Mouse (Mus musculus): ENCODE data around the gene Jph2.
"Not testable (repeated sequence)": the region's sequence is repeated elsewhere in the genome, so short reads cannot be mapped to it uniquely, and the experiment has no call there.

Jph2 gene

DNA sequence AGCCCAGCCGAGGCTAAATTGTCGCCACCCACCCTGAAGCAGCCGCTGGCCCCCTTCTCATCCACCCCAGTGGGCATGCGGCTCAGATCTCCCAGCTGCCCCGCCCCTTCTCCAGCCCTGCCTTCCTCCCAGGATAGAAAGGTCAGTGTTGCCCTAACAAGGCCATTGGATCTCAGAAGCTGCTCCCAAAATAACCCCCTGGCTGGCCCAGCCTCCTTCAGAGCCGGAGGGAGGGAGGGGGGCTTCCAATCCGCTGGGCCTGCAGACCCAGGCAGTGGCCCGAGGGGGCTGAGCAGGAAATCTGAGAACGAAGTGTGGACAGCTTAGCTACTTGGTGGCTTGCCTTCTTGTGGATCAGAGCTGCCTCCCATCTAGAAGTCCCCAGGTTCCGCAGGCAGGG is at the start of gene Jph2:
Gene Jph2 (minus strand): TSS at position 89 of the 400 bp plus-strand sequence.
- no peak for DNase-seq

DNA sequence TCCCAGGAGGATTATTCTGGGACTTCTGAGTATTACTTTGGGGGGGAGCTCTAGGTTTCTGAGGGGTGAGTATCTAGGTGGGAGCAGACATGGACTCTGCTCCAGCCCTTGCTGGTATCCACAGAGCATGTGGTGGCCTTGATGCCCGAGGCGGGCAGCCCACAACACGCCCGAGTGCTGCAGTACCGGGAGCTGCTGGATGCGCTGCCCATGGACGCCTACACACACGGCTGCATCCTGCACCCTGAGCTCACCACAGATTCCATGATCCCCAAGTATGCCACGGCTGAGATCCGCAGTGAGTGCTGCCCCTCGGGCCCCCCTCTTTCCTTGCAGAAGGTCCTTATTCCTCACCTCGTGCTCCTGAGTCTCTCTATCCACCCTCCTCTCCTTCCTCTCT is 49.6 kb upstream of the Jph2 start:
- no peak for DNase-seq

DNA sequence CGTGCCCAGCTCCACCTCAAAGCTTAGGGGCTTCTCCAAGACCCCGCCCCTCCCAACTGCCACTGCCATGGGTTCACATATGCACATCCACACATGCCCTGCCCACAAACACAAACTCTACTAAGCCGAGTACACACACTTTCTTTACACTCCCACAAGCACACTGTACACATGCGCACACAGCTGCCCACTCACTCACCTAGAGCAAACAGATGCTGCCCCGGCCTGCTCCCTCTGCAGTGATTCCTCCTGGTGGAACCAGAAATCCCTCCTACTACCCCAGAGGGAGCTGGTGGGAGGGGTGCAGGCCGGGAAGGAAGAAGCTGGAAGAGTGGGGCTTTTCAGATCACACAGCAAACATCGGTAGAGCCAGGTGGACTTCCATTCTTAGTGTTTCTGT is 46.2 kb upstream of the Jph2 start:
- DNase-seq: no peak

DNA sequence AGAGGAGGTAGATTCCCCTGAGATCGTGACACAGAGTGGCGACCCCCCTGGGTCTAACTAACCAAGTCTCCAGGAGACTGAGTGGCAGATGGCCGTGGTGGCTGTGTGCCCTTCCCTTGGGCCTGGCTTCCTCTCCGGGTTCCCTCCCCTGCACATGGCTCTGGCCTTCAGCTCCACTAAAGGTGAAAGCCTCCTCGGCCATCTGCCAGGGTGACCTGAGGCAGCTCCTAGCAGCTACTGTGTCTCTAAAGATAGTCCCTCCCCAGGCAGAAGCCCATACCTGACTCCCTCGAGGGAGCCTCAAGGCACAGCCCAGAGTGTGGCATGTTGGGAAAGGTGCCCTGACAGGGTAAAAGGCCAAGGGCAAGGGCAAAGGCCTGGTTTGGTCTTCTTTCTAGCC is 45.8 kb upstream of the Jph2 start:
- DNase-seq: no peak

DNA sequence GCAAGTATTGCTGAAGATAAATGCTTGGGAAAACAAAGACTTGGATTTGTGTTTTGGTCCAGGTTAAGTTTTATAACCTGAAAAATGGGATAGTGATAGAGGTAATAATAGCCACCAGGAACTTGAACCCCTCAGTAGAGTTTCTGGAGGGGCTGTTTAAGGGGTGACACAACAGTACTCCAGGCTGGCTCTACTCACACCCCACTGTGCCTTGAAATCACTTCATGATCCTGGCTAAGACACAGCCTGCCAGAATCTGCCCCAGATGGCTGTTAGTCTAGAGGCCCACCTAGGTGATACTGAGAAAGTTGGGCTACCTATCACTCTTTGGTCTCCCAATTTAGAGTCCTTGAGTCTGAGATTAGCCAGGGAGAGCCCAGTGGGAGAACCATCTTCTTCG is 41.7 kb upstream of the Jph2 start:
- no peak for DNase-seq

DNA sequence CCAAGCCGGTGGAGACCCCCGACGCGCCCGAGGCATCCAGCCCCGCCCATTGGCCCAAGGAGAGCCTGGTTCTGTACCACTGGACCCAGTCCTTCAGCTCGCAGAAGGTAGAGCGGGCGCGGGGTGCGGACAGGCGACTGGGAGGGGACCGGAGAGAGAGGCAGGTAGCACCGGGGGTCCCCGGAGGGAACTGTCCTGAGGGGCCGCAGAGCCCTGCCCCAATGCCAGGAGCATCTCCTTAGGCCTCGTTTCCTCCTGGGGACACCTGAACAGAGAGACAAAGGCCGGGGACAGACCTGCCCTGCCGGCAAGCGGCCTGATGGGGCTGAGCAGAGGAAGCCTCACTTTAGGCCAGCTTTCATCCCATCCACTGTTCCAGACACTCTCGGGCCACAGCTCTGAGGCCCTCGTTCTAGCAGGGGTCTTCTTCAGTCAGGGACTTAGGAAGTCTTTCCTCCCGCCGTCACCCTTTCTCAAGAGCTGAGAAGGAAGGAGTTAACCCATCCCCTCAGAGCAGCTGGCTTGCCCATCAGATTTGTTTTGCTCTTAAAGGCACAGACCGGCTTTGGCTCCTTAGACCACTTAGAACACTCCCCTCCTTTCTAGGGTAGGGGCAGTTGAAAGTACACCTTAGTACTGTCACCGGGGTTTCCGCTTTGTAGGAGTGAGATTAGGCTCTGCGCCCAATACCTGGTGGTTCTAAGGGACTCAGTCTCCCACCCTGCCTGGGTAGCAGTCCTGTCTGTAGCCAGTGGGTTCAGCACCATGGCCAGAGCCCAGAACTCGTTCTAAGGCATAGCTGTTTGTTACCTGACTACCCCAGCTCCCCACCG is 41.0 kb upstream of the Jph2 start:
- no peak for DNase-seq

DNA sequence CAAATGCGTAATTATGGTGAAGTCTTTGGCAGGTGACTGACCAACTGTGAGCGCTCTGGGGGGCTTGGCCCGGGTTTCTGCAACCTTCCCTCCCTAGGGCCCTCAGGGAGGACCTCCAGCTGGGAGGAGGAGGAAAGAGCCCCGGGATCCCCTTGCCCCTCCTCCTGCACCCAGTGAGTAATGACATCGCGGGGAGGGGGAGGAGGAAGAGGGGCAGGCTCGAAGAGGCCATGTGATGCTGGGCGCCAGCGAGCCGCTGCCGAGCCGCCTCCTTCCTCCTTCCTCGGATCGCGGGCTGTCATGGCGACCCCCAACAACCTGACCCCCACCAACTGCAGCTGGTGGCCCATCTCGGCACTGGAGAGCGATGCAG is 40.4 kb upstream of the Jph2 start, which contains the start of gene Gdap1l1:
Gene Gdap1l1 (plus strand): TSS at position 231 of the 373 bp plus-strand sequence.
- DNase-seq: no peak

DNA sequence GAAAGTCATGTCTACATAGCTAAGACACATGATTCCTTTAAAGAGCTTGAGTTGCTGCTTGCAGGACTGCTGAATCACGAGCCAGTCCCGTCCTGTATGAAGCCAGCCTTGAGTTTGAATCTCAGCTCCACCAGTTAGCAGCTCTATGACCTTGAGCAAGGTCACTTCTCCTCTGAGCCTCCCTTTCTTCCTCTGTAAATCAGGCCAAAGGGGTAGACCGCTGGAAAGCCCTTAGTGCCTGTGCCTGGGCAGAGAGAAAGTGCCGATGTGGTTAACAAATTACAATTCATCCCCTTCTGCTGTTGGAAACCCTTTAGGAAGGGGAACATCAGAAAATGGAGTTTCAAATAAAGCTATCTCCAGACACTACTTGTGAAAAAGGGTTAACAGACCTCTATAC is 40.0 kb upstream of the Jph2 start:
- no peak for DNase-seq

DNA sequence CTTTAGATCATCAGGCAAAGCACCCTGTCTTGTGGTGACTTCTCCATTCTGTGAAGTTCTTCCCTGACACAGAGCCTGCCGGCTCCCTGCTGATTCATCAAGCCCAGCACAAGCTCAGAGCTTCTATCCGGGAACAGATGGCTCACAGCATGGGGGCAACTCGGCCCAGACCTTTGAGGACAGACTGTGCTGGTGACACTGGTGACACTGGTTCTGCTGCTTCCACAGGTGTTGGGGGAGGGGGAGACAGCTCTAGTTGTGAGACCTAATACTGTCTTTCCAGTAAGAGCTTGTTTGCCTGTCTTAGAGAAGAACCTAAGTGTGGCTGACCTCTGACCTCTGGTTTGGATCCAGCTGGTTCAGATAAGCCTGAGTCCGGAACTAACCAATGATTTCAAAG is 36.2 kb upstream of the Jph2 start:
- no peak for DNase-seq

DNA sequence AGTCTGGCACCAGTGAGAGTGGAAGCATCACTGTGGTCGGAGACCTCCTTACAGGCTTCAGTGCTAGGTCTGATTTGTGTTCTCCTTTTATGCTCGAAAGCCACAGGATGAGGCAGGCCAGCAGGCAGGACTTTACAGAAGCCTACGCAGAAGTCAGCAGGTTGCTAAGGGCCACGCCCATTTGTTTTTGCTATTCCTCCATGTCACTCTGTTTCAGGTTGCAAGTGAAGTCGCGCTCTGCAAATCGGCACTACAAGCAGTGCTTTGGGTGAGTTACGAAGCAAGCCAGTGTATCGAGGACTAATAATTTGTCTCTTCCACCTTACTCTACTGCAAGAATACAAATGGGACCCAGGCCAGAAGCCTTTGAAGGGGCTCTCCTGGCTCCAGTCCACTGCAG is 33.5 kb upstream of the Jph2 start:
- no peak for DNase-seq

DNA sequence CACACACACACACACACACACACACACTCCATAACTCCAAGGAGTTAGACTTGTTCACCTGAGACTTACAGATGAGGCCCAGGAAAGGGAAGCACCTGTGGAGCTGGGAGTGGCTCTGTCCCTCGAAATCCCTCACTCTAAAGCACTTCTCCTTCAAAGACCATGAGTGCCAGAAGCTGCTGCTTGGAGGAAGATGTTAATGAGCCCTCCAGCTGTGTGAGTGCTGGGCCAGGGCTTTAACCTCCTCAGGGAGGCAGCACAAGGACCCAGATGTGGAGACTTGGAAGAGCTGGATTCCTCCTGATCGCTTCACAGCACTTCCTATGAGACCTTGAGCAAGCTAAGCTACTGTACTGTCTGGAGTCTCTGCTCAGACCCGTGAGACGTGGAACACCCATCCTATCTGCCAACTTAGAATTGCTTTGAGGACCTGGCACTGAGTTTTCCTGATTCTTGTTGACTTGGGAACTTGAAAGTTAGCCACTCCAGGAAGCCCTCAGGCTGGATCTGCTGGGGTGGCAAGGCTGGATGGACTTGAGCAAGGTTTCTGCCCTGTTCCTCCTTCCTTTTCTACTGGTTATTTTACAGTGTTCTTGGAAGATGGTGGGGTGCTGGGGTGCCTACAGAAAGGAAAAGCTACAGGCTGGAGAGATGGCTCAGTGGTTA is 30.7 kb upstream of the Jph2 start:
- DNase-seq: no peak

DNA sequence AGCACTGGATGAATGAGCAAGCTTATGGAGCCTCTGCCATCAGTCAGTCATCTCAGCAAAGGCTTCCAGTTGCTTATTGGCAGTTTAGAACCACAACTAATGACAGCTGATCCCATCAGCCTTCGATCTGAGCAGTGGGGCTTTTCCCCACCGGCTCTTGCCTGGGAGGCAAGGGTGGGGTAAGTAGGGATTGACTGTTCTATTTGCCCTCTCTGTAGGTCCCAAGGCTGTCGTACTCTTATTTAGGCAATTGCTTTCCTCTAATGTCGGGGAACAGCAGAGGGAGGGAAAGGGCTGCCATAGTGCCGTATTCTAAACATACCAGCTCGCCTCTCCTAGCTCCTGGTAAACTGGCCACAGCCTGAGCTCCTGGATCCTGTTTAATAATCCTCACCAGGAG is 26.8 kb upstream of the Jph2 start, which contains the start of gene Oser1:
Gene Oser1 (minus strand): TSS at position 101 of the 400 bp plus-strand sequence.
- DNase-seq: no peak

DNA sequence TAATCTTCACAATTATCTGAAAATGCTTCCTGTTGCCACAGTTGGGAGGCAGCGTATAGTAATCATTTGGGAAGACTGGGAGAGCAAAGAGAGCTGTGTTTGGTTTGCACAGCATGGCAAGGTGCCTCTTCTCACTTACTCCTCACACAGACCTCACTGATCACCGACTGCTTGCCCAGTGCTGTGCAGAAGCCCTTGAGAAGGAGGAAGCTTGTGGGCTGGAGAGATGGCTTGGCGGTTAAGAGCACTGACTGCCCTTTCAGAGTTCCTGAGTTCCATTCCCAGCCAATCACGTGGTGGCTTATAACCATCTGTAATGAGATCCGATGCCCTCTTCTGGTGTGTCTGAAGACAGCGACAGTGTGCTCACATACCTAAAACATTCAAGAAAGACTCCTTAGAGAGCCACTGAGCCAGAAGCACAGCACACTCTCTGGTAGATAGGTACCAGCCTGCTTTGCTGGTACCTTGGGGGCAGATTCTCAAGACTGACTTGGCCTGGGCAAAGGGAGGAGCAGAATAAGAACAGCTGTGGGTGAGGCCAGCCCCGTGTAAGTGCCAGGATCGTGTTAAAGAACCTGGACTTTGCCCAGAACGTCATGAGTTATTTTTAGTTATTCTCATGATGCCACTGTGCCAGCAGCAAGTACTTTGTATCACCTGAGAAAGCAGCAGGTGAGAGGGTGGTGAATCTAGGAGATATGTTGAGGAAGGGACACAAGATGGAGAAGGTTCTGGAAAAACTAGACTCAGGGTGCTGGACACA is 25.3 kb upstream of the Jph2 start:
- DNase-seq: no peak

DNA sequence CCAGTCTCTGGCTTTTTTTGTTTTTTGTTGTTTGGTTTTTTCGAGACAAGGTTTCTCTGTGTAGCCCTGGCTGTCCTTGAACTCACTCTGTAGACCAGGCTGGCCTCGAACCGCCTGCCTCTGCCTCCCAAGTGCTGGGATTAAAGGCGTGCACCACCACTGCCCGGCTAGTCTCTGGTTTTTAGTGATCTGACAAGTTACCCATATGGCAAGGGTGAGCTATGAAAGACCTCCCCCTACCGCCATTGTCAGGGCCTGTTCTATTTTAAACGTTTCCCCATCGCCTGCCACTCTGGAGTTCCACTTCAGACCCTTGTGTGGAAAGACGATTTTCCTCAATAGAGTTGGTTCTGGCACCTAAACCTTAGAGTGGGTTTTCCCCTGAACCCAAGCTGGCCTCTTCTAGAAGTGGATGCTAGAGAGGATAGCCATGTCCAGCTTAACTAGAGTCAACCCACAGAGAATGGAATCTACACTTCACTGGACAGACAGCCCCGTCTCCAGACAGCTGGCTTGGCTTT is 22.6 kb upstream of the Jph2 start:
- DNase-seq: peak in 1 of 2 experiments; percentile 19

DNA sequence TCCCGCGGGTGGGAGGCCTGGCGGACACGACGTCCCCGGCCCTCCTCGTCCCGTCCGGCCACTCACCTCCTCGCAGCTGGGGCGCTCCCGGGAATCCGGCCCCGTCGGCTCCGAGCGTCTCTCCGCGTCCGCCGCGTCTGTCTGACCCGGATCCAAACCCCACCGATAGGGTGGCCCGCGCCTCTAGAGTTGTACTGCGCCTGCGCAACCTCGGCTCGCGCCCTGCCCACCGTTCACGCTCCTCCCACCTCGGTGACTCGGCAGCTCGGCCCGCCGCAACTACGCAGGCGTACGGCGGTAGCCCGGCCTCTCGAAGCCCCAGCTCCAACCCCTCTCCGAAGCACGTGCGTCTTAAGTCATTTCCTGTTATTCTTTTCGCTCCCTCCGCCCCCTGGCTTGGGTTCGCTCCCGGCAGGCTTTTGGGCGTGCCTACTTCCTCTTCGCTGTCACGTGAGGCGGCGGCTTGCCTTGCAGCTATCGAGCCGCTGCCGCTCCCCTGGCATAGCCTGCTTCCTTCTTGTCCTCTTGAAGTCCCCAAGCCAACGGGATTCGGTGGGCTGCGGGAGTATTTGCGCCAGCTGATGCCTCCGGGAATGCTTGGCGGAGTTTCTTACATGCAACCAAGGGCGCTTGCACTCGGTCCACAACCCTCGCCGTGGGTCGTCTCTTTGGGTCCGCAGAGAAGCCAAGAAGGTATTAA is 21.7 kb upstream of the Jph2 start:
- DNase-seq: peak; percentile 99 to 100

DNA sequence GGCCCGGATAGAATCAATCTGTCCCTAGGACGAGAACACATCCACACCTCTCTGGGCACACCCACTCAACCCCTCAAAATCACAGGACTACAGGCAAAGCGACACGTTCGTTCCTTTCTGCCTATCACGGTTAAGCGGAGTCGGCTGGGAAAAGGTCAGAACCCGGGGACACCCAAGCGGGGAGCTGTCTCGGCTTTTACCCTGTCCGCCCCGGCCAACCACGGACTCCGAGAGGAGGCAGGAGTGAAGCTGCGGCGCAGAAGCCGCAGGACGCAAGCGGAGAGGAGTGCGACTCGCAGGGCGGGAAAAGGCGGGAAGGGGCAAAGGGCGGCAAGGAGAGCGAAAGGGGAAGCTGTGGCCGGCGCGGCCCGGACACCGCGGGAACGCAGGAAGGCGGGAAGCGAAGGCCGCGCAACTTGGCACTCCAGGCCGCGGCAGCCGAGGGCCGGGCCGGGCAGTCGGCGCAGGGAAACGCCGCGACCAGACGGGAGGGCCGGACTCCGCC is 21.1 kb upstream of the Jph2 start:
- DNase-seq: no peak

DNA sequence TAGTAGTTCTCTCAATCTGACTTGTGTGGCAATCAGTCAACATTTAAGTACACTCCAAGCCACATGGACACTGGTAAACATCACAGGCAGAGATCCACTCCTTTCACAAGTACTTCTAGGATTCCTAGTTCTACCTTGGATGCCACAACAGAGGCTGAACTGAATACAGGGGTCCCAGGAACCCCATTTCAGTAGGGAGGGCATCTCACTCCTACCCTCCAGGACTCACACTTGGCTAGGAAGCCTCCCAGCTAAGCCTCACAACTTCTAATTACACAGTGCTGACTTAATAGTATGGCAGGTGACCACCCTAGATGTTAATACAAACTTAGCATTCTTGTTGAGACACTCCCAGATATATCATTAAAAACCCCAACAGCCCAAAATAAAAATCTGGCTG is 20.0 kb upstream of the Jph2 start:
- DNase-seq: no peak

DNA sequence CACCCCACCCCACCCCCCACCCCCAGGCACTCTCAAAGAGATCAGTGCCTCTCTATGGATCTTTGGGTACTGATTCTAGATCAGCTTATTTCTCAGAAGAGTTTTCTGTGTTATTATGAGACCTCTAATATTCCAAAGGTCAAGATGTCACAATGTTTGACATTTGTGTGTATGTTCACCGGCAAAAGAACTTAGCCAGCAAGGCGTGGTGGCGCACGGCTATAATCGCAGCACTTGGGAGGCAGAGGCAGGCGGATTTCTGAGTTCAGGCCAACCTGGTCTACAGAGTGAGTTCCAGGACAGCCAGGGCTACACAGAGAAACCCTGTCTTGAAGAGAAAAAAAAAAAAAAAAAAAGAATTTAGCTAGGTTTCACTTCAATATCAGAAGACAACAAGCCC is 19.2 kb upstream of the Jph2 start:
- DNase-seq: no peak

DNA sequence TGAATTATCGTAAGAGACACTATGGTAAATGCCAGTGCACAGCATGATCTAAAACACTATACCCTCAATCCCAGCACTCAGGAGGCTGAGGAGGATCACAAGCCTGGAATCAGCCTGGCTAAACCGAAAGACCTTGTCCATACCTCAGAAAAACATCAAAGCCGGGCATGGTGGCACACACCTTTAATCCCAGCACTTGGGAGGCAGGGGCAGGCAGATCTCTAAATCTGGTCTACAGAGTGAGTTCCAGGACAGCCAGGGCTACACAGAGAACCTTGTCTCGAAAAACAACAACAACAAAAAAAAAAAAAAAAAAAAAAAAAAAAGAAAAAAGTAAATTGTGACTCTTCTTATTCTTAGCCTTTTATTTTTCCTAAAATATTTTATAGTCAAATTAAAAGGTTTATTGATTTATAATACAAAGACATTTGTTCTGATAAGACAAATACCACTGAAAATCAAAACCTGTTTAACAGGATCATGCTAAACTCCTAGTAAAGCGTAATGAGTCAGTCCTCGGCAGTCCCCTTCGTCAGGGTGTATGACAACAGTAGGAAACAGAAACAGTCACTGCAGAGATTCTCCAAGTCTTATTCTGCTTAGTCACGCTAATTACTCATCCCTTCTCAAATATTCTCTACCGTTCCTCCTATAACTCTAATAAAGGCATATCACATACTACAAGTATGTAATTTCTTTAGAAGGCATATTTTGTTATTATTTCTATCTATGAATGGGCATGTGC is 15.2 kb upstream of the Jph2 start:
- DNase-seq: no peak

DNA sequence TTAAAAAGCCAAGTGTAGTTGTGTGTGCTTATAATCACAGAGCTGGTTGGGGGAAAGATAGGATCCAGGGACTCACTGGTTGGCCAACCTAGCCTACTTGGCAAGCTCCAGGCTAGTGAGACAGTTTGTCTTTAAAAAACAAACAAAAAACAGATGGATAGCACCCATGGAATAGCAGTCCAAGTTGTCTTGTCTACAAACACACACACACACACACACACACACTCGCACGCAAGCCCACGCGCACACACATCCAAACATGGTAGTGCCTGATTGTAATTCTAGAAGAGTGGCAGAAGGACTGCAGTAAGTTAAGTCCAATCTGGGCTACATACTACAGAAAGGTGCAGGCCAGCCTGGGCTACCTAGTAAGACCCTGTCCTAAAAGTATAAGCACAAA is 14.6 kb upstream of the Jph2 start:
- DNase-seq: no peak

DNA sequence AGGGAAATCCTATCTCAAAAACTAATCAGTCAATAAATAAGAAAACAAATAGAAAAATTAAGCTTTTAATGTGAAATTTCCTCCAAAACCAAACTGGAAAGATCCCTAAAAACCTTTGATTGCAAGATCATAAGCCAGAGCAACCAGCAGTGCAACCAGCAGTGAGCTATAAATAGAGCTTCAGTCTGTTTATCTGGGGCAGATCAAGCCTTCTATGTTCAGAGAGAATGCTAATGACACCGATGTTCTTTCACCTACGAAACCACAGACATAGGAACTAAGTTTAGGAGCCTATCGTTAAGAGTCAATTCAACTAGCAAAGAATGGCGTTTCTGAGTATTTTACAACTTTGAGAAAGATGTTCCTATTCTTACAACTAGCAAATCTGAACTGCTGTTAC is 14.0 kb upstream of the Jph2 start:
- DNase-seq: no peak

DNA sequence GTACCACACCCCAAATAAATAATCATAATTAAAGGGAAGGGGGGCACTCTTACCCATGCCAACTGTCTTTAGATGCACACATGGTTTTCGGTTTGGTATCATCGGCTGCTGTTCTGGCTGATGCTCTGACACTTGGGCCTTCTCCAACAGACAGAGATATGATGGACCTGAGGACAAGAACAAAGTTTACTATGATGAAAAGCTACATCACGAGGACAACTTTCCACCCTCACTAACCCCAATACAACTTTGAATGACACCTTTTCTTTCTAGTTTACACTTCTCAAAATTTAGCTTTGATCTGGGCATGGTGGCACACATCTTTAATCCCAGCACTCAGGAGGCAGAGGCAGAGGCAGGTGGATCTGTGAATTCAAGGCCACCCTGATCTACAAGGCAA is 13.6 kb upstream of the Jph2 start:
- not testable (repeated sequence) for DNase-seq
